Mouse (Mus musculus) forebrain, embryonic 13.5 days (tissue): Measurements from ENCODE around the gene Trpv4. TPM values are rescaled to one million over a fixed set of nuclear protein-coding genes. Genes with fewer than 3 reads are reported as not detected.

Experiments
- ATAC-seq: fragments of 200-750 bp; cut with Nextera tagmentation; 2 replicates; pipeline ENCODE4 v1.8.0; 2017
- H3K27ac ChIP-seq: fragments of 300-500 bp; sonication (generic); 2 replicates; pipeline ENCODE4 v1.5.1; 2015; ENCODE audit warnings: inconsistent platforms, mild to moderate bottlenecking, moderate library complexity
- H3K27me3 ChIP-seq: fragments of 300-500 bp; sonication (generic); 2 replicates; pipeline ENCODE4 v1.6.1; 2015; ENCODE audit warnings: mild to moderate bottlenecking, inconsistent platforms
- H3K36me3 ChIP-seq: fragments of 300-500 bp; sonication (generic); 2 replicates; pipeline ENCODE4 v1.6.1; 2015; ENCODE audit warnings: mild to moderate bottlenecking, inconsistent platforms; ENCODE audit not compliant: poor library complexity, severe bottlenecking
- H3K4me1 ChIP-seq: fragments of 300-500 bp; sonication (generic); 2 replicates; pipeline ENCODE4 v1.6.1; 2015; ENCODE audit warnings: inconsistent platforms
- H3K4me2 ChIP-seq: fragments of 300-500 bp; sonication (generic); 2 replicates; pipeline ENCODE4 v1.6.1; 2015; ENCODE audit warnings: inconsistent platforms, mild to moderate bottlenecking, moderate library complexity
- H3K4me3 ChIP-seq: fragments of 300-500 bp; sonication (generic); 2 replicates; pipeline ENCODE4 v1.5.1; 2015; ENCODE audit warnings: mild to moderate bottlenecking, inconsistent platforms
- H3K9ac ChIP-seq: fragments of 300-500 bp; sonication (generic); 2 replicates; pipeline ENCODE4 v1.6.1; 2015; ENCODE audit warnings: mild to moderate bottlenecking, inconsistent platforms
- H3K9me3 ChIP-seq: fragments of 300-500 bp; sonication (generic); replicated peaks from 2 replicates; pipeline ENCODE4 v1.6.1; 2016; ENCODE audit warnings: inconsistent platforms
- whole genome bisulfite sequencing: fragments of 180-500 bp; shearing (Covaris S2); methylation state at CpG from one replicate; pipeline ENCODE4 v1.1.7; 2015; 5-methylcytosine and 5-hydroxymethylcytosine counted together
- polyA plus RNA-seq: library from polyadenylated mRNA; unstranded; fragments of >200 nt; fragmentation: Nextera tagmentation; extraction: Ambion mirVana; gene quantifications from 2 replicates; pipeline ENCODE4 v1.2.1, GENCODE M21; 2015

Gene Trpv4
- polyA plus RNA-seq, 1 experiment from 2014 or later, result 0.39 TPM

DNA sequence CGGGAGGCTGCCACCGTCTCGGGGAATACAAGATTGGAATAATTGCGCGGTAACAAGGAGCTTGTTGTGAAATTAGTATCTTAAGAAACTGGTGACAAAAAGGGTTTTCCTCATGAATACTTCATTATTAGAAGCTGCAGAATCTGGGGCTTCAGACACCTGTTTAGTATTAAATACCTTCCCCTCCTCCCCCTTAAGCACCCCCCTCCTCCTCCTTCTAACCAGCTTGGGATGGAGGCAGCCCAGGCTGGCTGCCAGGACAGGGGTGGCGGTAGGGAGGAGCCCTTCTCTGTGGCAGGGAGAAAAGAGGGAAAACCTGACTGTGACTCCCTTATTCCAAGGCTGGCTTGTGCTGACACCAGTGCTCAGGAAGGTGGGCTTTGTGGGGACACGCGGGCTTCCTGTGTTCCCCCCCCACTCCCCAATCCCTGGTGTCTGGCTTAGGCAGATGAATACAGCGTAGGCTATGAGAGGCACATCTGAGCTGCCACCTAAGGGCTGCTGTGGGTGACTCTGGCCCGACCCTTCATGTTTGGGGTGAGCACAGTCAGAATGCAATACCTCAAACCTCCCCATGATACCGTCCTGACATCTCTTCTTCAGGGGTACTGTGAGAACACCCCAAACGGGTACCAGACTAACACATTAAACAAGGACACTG, 64.9 kb downstream of the Trpv4 start:
- H3K4me2 ChIP-seq, result peak overlapping the region; percentile 43
- H3K27me3 ChIP-seq, result peaks cover 2% of the 10 kb centered on the region; the same call in 1 of the 2 replicates
- WGBS, result 38% methylated on average over 12 of the region's 12 CpGs
- H3K4me3 ChIP-seq, result peak overlapping the region; percentile 6; the same call in 1 of the 2 replicates
- peaks cover 81% of the 10 kb centered on the region for H3K4me1 ChIP-seq
- peak; percentile 54; the same call in 1 of the 2 replicates for ATAC-seq
- H3K9me3 ChIP-seq, result no peaks in the 10 kb centered on the region
- H3K27ac ChIP-seq, result peak overlapping the region; percentile 73
- H3K36me3 ChIP-seq, result peaks cover 19% of the 10 kb centered on the region
- 0 out of 2 replicates have a peak overlapping the region, but pooled peaks have one; percentile 18 for H3K9ac ChIP-seq

- H3K4me3 ChIP-seq, result no peak overlapping the region
- peaks cover 87% of the 10 kb centered on the region for H3K4me1 ChIP-seq
- peaks cover 19% of the 10 kb centered on the region for H3K36me3 ChIP-seq
- no peak for ATAC-seq
- H3K9me3 ChIP-seq, result no peaks in the 10 kb centered on the region
- peak overlapping the region; percentile 73 for H3K27ac ChIP-seq
- peaks cover 2% of the 10 kb centered on the region; the same call in 1 of the 2 replicates for H3K27me3 ChIP-seq
- H3K9ac ChIP-seq, result no peak overlapping the region
- peak overlapping the region; percentile 43 for H3K4me2 ChIP-seq
- 32% methylated on average over 19 of the region's 19 CpGs for WGBS
These were observed 65.6 kb downstream of the Trpv4 start for GRCm38 (mm10) chr5:114592463-114593160.

GRCm38 (mm10) chr5:114591151-114591561, 67.1 kb downstream of the Trpv4 start:
- peaks cover 11% of the 10 kb centered on the region for H3K27me3 ChIP-seq
- H3K4me2 ChIP-seq, result peak overlapping the region; percentile 14; the same call in 1 of the 2 replicates
- H3K4me3 ChIP-seq, result no peak overlapping the region
- H3K9ac ChIP-seq, result no peak overlapping the region
- peaks cover 80% of the 10 kb centered on the region for H3K4me1 ChIP-seq
- 36% methylated on average over 15 of the region's 15 CpGs for WGBS
- no peak for ATAC-seq
- H3K36me3 ChIP-seq, result peaks cover 19% of the 10 kb centered on the region
- no peaks in the 10 kb centered on the region for H3K9me3 ChIP-seq
- peak overlapping the region; percentile 53 for H3K27ac ChIP-seq

DNA sequence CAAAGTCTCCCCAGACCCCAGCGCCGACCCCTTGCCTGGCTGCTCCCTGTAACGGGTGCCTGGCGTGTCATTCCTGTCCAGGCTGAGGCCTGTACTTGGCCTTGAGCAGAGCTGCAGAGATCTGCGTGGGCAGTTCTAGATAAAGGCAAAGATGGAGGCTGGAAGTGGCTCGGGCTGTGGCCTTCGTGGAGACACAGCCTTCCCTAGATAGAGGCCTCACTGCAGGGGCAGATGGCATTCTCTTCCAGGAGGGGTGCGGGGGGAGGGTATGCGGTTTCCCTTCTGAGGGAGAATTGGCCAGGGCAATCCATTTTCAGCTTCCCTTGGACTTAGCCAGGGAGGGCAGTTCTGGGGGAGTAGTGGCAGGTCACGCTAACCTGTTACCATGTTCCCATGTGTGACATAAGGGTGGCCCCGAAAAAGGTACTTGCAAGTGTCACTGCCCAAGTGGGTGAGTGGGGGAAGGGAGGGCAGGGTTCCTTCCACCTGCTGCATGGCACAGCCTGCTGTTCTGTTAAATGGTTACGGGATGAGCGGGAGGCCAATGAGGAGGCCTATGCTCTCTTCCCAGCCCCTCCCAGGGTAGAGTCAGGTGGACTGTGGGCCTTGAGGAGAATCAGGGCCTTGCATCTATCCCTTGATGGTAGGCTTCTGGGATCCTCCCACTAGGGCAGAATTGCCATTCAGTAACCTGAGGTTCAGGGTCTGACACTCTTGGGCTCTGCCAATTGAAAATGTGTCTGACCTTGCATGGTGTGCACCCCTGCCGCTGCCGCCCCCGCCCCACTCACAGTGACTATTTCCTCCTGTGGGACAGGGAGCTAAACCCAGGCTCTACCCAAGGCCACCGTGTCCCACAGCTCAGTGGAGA, 67.9 kb downstream of the Trpv4 start:
- peak overlapping the region; percentile 53 for H3K27ac ChIP-seq
- ATAC-seq, result no peak
- H3K27me3 ChIP-seq, result peaks cover 20% of the 10 kb centered on the region
- H3K9ac ChIP-seq, result peak overlapping the region; percentile 34
- H3K4me2 ChIP-seq, result no peak overlapping the region
- 78% methylated on average over 17 of the region's 17 CpGs for WGBS
- no peak overlapping the region for H3K4me3 ChIP-seq
- H3K4me1 ChIP-seq, result peaks cover 85% of the 10 kb centered on the region
- no peaks in the 10 kb centered on the region for H3K9me3 ChIP-seq
- peaks cover 12% of the 10 kb centered on the region for H3K36me3 ChIP-seq

DNA sequence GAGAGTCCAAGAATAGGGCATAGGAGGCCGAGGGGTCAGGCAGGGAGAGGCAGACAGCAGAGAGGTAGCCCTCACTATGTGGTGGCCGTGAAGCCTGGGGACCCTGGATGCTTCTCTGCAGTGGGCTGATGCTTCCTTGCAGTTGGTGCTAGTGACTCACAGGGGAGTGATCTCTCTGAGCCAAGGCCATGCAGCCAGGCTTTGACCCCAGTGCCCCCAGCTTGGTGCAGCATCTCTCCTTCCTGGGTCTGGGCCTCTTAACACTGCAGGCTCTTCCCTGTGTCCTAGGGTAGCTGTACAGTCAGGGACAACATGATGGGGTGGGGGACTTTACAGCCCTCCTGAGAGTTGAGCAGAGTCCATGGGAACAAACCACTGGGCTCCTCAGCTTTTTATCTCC, 68.8 kb downstream of the Trpv4 start:
- Histone ChIP-seq H3K36me3 (0 out of 2 replicates have a peak, but pooled peaks cover 4% of the 10 kb centered on the region), H3K9ac (peak overlapping the region; percentile 50; the same call in 1 of the 2 replicates), H3K27ac (peak overlapping the region; percentile 53), H3K4me2 (no peak overlapping the region), H3K27me3 (peaks cover 28% of the 10 kb centered on the region), H3K4me1 (peaks cover 92% of the 10 kb centered on the region), H3K4me3 (no peak overlapping the region), H3K9me3 (no peaks in the 10 kb centered on the region)
- no peak for ATAC-seq
- WGBS, result 40% methylated on average over 2 of the region's 2 CpGs

DNA sequence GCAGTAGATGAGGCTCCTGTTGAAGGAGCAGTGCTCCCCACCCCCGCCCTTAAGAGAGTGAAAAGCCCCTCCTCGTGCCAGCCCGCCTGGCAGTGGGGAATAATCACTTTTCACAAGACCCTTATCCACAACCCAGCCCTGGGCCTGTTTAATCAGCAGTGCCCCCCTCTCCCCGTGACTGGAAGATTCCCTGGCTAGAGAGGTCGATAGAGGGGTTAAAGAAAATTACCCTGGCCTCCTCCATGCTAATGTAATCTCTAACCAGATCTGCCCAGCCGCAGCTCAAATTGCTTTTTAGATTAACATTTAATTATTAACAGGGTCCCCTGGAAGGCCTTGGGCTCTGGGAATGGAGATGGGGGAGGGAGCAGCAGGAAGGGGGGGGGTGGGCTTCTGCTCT, 69.2 kb downstream of the Trpv4 start:
- peaks cover 92% of the 10 kb centered on the region for H3K4me1 ChIP-seq
- 0 out of 2 replicates have a peak overlapping the region, but pooled peaks have one; percentile 2 for H3K4me2 ChIP-seq
- 12% methylated on average over 6 of the region's 6 CpGs for WGBS
- H3K4me3 ChIP-seq, result no peak overlapping the region
- ATAC-seq, result no peak
- no peaks in the 10 kb centered on the region for H3K9me3 ChIP-seq
- peak overlapping the region; percentile 53 for H3K27ac ChIP-seq
- H3K27me3 ChIP-seq, result peaks cover 28% of the 10 kb centered on the region
- peak overlapping the region; percentile 50 for H3K9ac ChIP-seq
- no peaks in the 10 kb centered on the region for H3K36me3 ChIP-seq

DNA sequence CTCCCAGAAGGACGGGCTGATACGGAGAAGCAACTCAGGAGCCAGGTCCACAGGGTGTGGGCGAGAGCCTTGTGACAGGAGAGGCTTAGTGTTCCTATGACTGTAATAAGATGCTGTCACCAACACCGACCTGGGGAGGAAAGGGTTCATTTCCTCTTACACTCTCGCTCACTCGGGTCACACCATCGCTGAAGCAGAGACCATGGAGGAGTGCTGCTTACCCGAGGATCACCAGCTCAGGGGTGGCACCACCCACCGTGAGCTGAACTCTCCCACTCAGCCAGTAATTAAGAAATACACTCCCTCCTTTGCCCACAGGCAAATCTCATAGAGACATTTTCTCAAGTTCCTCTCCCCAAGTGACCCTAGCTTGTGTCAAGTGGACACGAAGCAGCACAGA, 69.8 kb downstream of the Trpv4 start:
- no peak for ATAC-seq
- peaks cover 92% of the 10 kb centered on the region for H3K4me1 ChIP-seq
- peaks cover 34% of the 10 kb centered on the region for H3K27me3 ChIP-seq
- H3K27ac ChIP-seq, result peak overlapping the region; percentile 53; the same call in 1 of the 2 replicates
- WGBS, result 48% methylated on average over 10 of the region's 10 CpGs
- H3K4me2 ChIP-seq, result no peak overlapping the region
- no peak overlapping the region; the same call in 1 of the 2 replicates for H3K9ac ChIP-seq
- no peaks in the 10 kb centered on the region for H3K9me3 ChIP-seq
- no peak overlapping the region for H3K4me3 ChIP-seq
- no peaks in the 10 kb centered on the region for H3K36me3 ChIP-seq

DNA sequence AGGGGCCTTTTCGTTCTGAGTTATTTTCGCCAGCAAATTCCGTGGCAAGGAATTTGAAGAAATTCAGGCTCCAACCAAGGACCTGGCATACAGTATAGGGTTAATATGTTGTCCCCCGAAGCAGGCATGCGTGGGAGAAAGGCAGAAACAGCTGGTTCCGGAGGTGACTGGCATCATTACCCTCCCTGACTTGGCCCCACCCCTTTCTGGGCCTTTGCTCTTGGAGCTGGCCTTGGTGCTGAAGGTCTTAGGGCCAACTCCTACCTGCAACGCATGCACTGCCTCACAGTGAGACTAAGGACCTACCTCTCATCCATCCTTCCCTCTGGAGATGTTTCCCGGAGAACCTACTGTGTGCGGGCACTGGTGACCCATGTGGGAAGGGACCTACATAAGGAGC, 70.3 kb downstream of the Trpv4 start:
- no peak overlapping the region for H3K4me3 ChIP-seq
- H3K9me3 ChIP-seq, result no peaks in the 10 kb centered on the region
- WGBS, result 48% methylated on average over 9 of the region's 9 CpGs
- no peak overlapping the region for H3K27ac ChIP-seq
- no peak overlapping the region for H3K9ac ChIP-seq
- no peak for ATAC-seq
- no peak overlapping the region for H3K4me2 ChIP-seq
- H3K4me1 ChIP-seq, result peaks cover 92% of the 10 kb centered on the region
- H3K27me3 ChIP-seq, result peaks cover 39% of the 10 kb centered on the region
- H3K36me3 ChIP-seq, result no peaks in the 10 kb centered on the region

DNA sequence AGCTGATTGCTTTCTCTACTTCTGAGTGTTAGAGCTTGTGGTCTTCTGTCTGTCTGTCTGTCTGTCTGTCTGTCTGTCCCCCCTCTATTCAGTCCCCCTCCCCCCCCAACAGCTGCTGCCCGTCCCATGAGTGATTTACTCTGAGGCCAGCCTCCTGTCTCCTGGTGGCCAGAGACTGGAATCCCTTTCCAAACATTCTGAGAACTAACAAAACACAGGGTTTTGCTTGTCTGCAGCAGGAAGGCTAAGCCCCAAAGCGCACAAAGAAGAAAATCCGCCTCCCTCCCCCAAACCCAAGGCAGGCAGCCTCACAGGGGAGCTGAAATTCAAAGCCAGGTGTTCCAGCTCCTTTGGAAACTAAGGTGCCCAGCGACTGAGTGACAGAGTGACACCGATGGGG, 72.5 kb downstream of the Trpv4 start:
- ATAC-seq, result no peak
- Histone ChIP-seq H3K4me1 (peaks cover 83% of the 10 kb centered on the region), H3K36me3 (no peaks in the 10 kb centered on the region), H3K27me3 (peaks cover 43% of the 10 kb centered on the region), H3K4me2 (0 out of 2 replicates have a peak overlapping the region, but pooled peaks have one; percentile 5), H3K9me3 (no peaks in the 10 kb centered on the region), H3K4me3 (no peak overlapping the region), H3K27ac (peak overlapping the region; percentile 19; the same call in 1 of the 2 replicates), H3K9ac (peak overlapping the region; percentile 30)
- 5% methylated on average over 5 of the region's 5 CpGs for WGBS

DNA sequence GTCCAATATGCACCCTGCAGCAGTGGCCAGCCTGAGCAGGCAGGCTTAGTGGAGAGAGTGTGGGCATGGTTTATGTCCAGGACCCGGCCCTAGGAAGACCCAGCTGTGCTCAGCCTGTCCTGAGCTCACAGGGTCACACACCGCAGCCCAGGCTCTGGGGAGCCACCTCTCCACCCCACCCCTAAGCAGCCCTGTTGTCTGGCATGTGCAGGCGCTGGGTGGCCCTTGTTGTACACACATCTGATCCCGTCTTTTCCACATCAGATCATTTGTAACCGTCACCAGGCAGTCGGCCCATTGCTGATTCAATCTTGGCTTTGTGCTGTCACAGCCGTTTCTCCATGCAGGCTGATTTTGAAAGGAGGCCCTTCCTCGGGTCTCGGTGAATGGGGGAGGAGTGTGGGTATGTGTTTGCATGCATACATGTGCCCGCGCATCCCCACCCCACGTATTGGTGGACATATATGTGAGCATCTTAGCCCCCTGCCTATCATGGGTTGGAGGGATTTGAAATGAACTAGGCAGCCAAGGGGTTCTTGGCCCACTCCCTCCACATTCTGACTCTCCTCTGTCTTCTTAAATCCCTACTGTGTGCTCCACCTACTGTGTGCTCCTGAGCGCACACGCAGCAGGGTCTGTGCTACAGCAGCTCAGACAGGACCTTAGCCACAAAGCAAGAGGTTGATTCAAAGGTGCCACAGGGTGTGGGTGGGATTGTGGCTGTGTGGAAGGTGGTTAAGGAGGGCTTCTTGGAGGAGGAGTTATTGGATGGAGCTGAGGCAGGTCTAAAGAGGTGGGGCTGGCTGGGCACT, 73.7 kb downstream of the Trpv4 start:
- Histone ChIP-seq H3K4me1 (peaks cover 78% of the 10 kb centered on the region), H3K9ac (peak overlapping the region; percentile 48; the same call in 1 of the 2 replicates), H3K9me3 (no peaks in the 10 kb centered on the region), H3K27me3 (peaks cover 51% of the 10 kb centered on the region), H3K4me3 (no peak overlapping the region), H3K36me3 (no peaks in the 10 kb centered on the region), H3K27ac (peak overlapping the region; percentile 35; the same call in 1 of the 2 replicates), H3K4me2 (no peak overlapping the region)
- ATAC-seq, result no peak
- WGBS, result 35% methylated on average over 14 of the region's 14 CpGs
